Mouse (Mus musculus) olfactory bulb, adult 2 months (tissue): ENCODE data around the gene Ankrd28. TPM values are rescaled to one million over a fixed set of nuclear protein-coding genes. Genes with fewer than 3 reads are reported as not detected.

Experiments used
- H3K27ac ChIP-seq: fragments of 200-500 bp; 2 replicates; pipeline ENCODE4 v1.5.1; 2012; ENCODE audit warnings: low read depth, low read length; ENCODE audit not compliant: insufficient read depth
- H3K4me1 ChIP-seq: fragments of 200-500 bp; 2 replicates; pipeline ENCODE4 v1.6.1; 2012; ENCODE audit warnings: low read length; ENCODE audit not compliant: control insufficient read depth, insufficient read depth
- H3K4me3 ChIP-seq: fragments of 200-500 bp; 2 replicates; pipeline ENCODE4 v1.5.1; 2012; ENCODE audit warnings: mild to moderate bottlenecking, low read depth, low read length, moderate library complexity; ENCODE audit not compliant: insufficient read depth
- CTCF ChIP-seq: fragments of 200-500 bp; IDR thresholded peaks from 2 replicates; pipeline ENCODE4 v1.5.1; 2012; ENCODE audit warnings: low read depth, mild to moderate bottlenecking, low read length, moderate library complexity; ENCODE audit not compliant: insufficient read depth
- POLR2A ChIP-seq: fragments of 200-500 bp; IDR thresholded peaks from 2 replicates; pipeline ENCODE4 v1.6.1; 2012; ENCODE audit warnings: mild to moderate bottlenecking, low read depth, low read length, moderate library complexity; ENCODE audit not compliant: insufficient read depth
- WGBS: fragments of 180-500 bp; shearing (Covaris S2); methylation state at CpG from one replicate; pipeline ENCODE4 v1.1.7; 2018; 5-methylcytosine and 5-hydroxymethylcytosine counted together
- polyA plus RNA-seq: library from polyadenylated mRNA; stranded (reverse); fragments of >200 nt; gene quantifications from 2 replicates; pipeline ENCODE4 v1.2.4, GENCODE M21; 2012; ENCODE audit warnings: low replicate concordance; ENCODE audit not compliant: missing spikeins, insufficient read depth, insufficient read length

Gene Ankrd28
- polyA plus RNA-seq, 1 experiment: not detected

- Histone ChIP-seq H3K4me1 (0 out of 2 replicates have a peak, but pooled peaks cover 3% of the 10 kb centered on the region), H3K27ac (no peak overlapping the region), H3K4me3 (no peak overlapping the region)
- no peak for TF ChIP-seq POLR2A
- peak; percentile 11; the same call in 1 of the 2 replicates for TF ChIP-seq CTCF
- 98% methylated on average over 3 of the region's 3 CpGs for WGBS
Observed at GRCm38 (mm10) chr14:31650347-31650746, 180.1 kb downstream of the Ankrd28 start.

Other genes starting within 250 kb of the Ankrd28 start
- gene Colq, start 239.3 kb downstream of the Ankrd28 start, polyA plus RNA-seq: not detected in 2 replicates
- gene Gm49387, start 189.8 kb downstream of the Ankrd28 start, polyA plus RNA-seq: not detected in 2 replicates
- not detected in 2 replicates for gene Btd, start 189.6 kb downstream of the Ankrd28 start, polyA plus RNA-seq
- gene Hacl1, start 189.4 kb downstream of the Ankrd28 start, polyA plus RNA-seq: not detected in 2 replicates
- not detected in 2 replicates for gene Galnt15, start 198.3 kb upstream of the Ankrd28 start, polyA plus RNA-seq